23 mouse cellular contexts compared by ENCODE assay signal in the genomic region with DNA sequence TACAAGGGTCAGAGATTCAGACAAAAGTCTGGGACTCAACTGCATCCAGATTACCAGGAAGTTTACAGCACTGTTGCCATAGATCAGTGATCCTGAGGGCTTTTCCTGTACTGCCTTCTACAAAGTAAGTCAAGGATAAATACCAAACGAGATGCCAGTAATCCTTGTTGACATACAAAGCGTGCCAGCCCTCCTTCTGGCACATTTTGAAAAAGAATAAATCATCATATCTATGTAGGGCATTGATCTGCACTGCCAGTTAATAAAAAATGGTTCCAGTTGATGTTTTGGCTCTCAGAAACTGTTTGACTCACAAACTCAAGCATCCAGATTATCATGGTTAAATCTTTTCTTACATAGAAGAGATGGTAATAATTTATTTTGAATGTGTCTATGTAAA.
DNase-seq lines count a peak whose midpoint lies in the region; ATAC-seq and TF ChIP-seq lines count a peak whose summit lies in the region.
"Had no signal": no experiment of that assay in that cellular context is flagged by ENCODE, and none has a peak within 500 bp of the region (broad histone marks: within the 10 kb centered on the region; RNA-seq: fewer than 3 reads in every experiment).

No protein-coding gene starts in this region.

- ATAC-seq in liver, embryonic 12.5 days, result no peak
- ATAC-seq: CD4-positive, CD25-positive, alpha-beta regulatory T cell, adult 4 months; intestine, embryonic 15.5 days had no signal

- peak; percentile 41 to 85 for DNase-seq in adrenal gland, adult (ENCODE audit: inconsistent age in 2 of 2, low spot score in 1 of 2)
- no peak for DNase-seq in adrenal gland, postnatal 4 days (ENCODE audit: low spot score in 2 of 2)
- peak; percentile 99 for DNase-seq in liver, adult 2 months (ENCODE audit: extremely low read depth, low read depth, low spot score)
- DNase-seq in adrenal gland, postnatal 14 days, result peak; percentile 28
- no peak for DNase-seq in embryo, embryonic 9.5 days (ENCODE audit: extremely low spot score)
- DNase-seq in cerebellum, postnatal 25 days, result no peak
- DNase-seq: B cell, adult 2 months; cerebellum, adult 18-20 months; cerebellum, adult 9-11 months; gastrocnemius, adult 2 months; heart, adult 18-20 months; heart, postnatal 10 days; heart, postnatal 4 days; kidney, adult 18-20 months had no signal

- H3K36me3 ChIP-seq in liver, adult 2 months (ENCODE audit: control insufficient read depth, insufficient read depth, low read length), result no peaks in the 10 kb centered on the region
- no peaks in the 10 kb centered on the region for H3K36me3 ChIP-seq in liver, embryonic 12.5 days
- H3K36me3 ChIP-seq: embryonic facial prominence, embryonic 15.5 days; forebrain, embryonic 10.5 days; G1E; heart, embryonic 10.5 days; hindbrain, embryonic 13.5 days; intestine, embryonic 15.5 days had no signal

- WGBS in liver, adult 2 months, result 9% methylated on average over 2 of the region's 2 CpGs
- 27% methylated on average over 2 of the region's 2 CpGs for WGBS in liver, embryonic 12.5 days (ENCODE audit: insufficient replicate concordance)

- H3K27ac ChIP-seq in liver, adult 2 months (replicated peaks; ENCODE audit: insufficient read depth, low read depth, low read length), result no peak overlapping the region
- H3K27ac ChIP-seq in liver, embryonic 12.5 days, result no peak overlapping the region
- H3K27ac ChIP-seq: embryonic facial prominence, embryonic 15.5 days; forebrain, embryonic 10.5 days; gastrocnemius, adult 2 months; heart, embryonic 10.5 days; hindbrain, embryonic 13.5 days; intestine, embryonic 15.5 days had no signal

- H3K9ac ChIP-seq in liver, adult 2 months (ENCODE audit: low read depth, low read length), result no peak overlapping the region
- no peak overlapping the region for H3K9ac ChIP-seq in liver, embryonic 12.5 days
- H3K9ac ChIP-seq: embryonic facial prominence, embryonic 15.5 days; hindbrain, embryonic 13.5 days; intestine, embryonic 15.5 days had no signal

- H3K79me2 ChIP-seq in liver, adult 2 months (ENCODE audit: control insufficient read depth, insufficient read depth, low read length), result no peaks in the 10 kb centered on the region

- no peaks in the 10 kb centered on the region for H3K9me3 ChIP-seq in liver, embryonic 12.5 days (replicated peaks)
- H3K9me3 ChIP-seq: embryonic facial prominence, embryonic 15.5 days; forebrain, embryonic 10.5 days; G1E; heart, embryonic 10.5 days; hindbrain, embryonic 13.5 days; intestine, embryonic 15.5 days had no signal

- no peak overlapping the region for H3K4me2 ChIP-seq in liver, embryonic 12.5 days
- H3K4me2 ChIP-seq: embryonic facial prominence, embryonic 15.5 days; hindbrain, embryonic 13.5 days; intestine, embryonic 15.5 days had no signal

- no peaks in the 10 kb centered on the region for H3K27me3 ChIP-seq in liver, adult 2 months (ENCODE audit: control insufficient read depth, insufficient read depth, low read length)
- no peaks in the 10 kb centered on the region for H3K27me3 ChIP-seq in liver, embryonic 12.5 days (replicated peaks)
- H3K27me3 ChIP-seq: embryonic facial prominence, embryonic 15.5 days; hindbrain, embryonic 13.5 days; intestine, embryonic 15.5 days had no signal

- no peak for TF ChIP-seq CTCF in liver, adult 2 months (IDR thresholded peaks at IDR 0.05; ENCODE audit: low read depth, low read length)

- TF ChIP-seq POLR2A in liver, adult 2 months (IDR thresholded peaks at IDR 0.05; ENCODE audit: extremely low read depth, insufficient read depth, low read length), result no peak

- H3K4me1 ChIP-seq in liver, adult 2 months (ENCODE audit: control insufficient read depth, insufficient read depth, low read length), result no peaks in the 10 kb centered on the region; the same call in 1 of the 2 replicates
- H3K4me1 ChIP-seq in liver, embryonic 12.5 days, result no peaks in the 10 kb centered on the region
- H3K4me1 ChIP-seq: embryonic facial prominence, embryonic 15.5 days; forebrain, embryonic 10.5 days; heart, embryonic 10.5 days; hindbrain, embryonic 13.5 days; intestine, embryonic 15.5 days had no signal

- H3K4me3 ChIP-seq in liver, adult 2 months (ENCODE audit: insufficient read depth, low read depth, low read length), result no peak overlapping the region
- H3K4me3 ChIP-seq in liver, embryonic 12.5 days, result no peak overlapping the region
- H3K4me3 ChIP-seq: embryonic facial prominence, embryonic 15.5 days; erythroblast, embryonic 14.5 days; forebrain, embryonic 10.5 days; gastrocnemius, adult 2 months; heart, embryonic 10.5 days; hindbrain, embryonic 13.5 days; intestine, embryonic 15.5 days had no signal

Comparison
In these comparisons a context has a peak if more than half of its experiments do, and no peak if none do; other contexts are left out.
1. DNase-seq: peak in adrenal gland, adult (2 of 2), liver, adult 2 months (single experiment) and adrenal gland, postnatal 14 days (single experiment); none in adrenal gland, postnatal 4 days (0 of 2), embryo, embryonic 9.5 days (single experiment) and cerebellum, postnatal 25 days (0 of 2).